Mouse (Mus musculus) thymus, postnatal 4 days (tissue): ENCODE results near the gene Ugcg.

Experiments used
- DNase-seq: peaks from one replicate; pipeline ENCODE4 v3.0.0; 2021

Gene Ugcg

GRCm38 (mm10) chr4:59190650-59191424 is 1.8 kb downstream of the Ugcg start:
- DNase-seq = no peak

GRCm38 (mm10) chr4:59194731-59195496 is 5.9 kb downstream of the Ugcg start:
- DNase-seq = no peak

GRCm38 (mm10) chr4:59196346-59197077 is 7.5 kb downstream of the Ugcg start:
- DNase-seq = no peak

GRCm38 (mm10) chr4:59197078-59197424 is 8.0 kb downstream of the Ugcg start:
- DNase-seq = no peak

GRCm38 (mm10) chr4:59197462-59197861 is 8.4 kb downstream of the Ugcg start:
- no peak for DNase-seq

GRCm38 (mm10) chr4:59199341-59199740 is 10.3 kb downstream of the Ugcg start:
- peak; percentile 78 for DNase-seq

- no peak for DNase-seq
Observed at GRCm38 (mm10) chr4:59199805-59200204, 10.7 kb downstream of the Ugcg start.

- no peak for DNase-seq
Observed at GRCm38 (mm10) chr4:59200636-59201035, 11.6 kb downstream of the Ugcg start.

GRCm38 (mm10) chr4:59204616-59205015 is 15.6 kb downstream of the Ugcg start:
- no peak for DNase-seq

- DNase-seq = peak; percentile 71
Observed at GRCm38 (mm10) chr4:59205758-59206340, 16.8 kb downstream of the Ugcg start.

- no peak for DNase-seq
Observed at GRCm38 (mm10) chr4:59206600-59206999, 17.5 kb downstream of the Ugcg start.

GRCm38 (mm10) chr4:59208607-59209006 is 19.6 kb downstream of the Ugcg start:
- DNase-seq = no peak

GRCm38 (mm10) chr4:59211181-59211580 is 22.1 kb downstream of the Ugcg start:
- DNase-seq = no peak

GRCm38 (mm10) chr4:59213833-59214232 is 24.8 kb downstream of the Ugcg start:
- no peak for DNase-seq

GRCm38 (mm10) chr4:59214695-59215094 is 25.6 kb downstream of the Ugcg start:
- no peak for DNase-seq

- no peak for DNase-seq
Observed at GRCm38 (mm10) chr4:59215585-59215984, 26.5 kb downstream of the Ugcg start.

- DNase-seq = no peak
Observed at GRCm38 (mm10) chr4:59217101-59217500, 28.0 kb downstream of the Ugcg start.

GRCm38 (mm10) chr4:59218154-59218553 is 29.1 kb downstream of the Ugcg start:
- DNase-seq = peak; percentile 4

- no peak for DNase-seq
Observed at GRCm38 (mm10) chr4:59222226-59222625, 33.2 kb downstream of the Ugcg start.

GRCm38 (mm10) chr4:59223055-59223615 is 34.1 kb downstream of the Ugcg start:
- no peak for DNase-seq

GRCm38 (mm10) chr4:59224889-59225288 is 35.8 kb downstream of the Ugcg start:
- DNase-seq = no peak

GRCm38 (mm10) chr4:59227047-59227446 is 38.0 kb downstream of the Ugcg start:
- DNase-seq = no peak

- DNase-seq = no peak
Observed at GRCm38 (mm10) chr4:59228951-59229350, 39.9 kb downstream of the Ugcg start.
